Mouse (Mus musculus): ENCODE data around the gene Gtf2ird1.
"Not testable (repeated sequence)": the region's sequence is repeated elsewhere in the genome, so short reads cannot be mapped to it uniquely, and the experiment has no call there.

Gtf2ird1 gene

GRCm38 (mm10) chr5:134456503-134456962 lies at the start of gene Gtf2ird1:
Gene Gtf2ird1 (minus strand): TSS chr5:134456716.
- peak; percentile 79 for DNase-seq (ENCODE audit: low spot score)

GRCm38 (mm10) chr5:134505810-134506292 lies 49.3 kb upstream of the Gtf2ird1 start:
- DNase-seq (ENCODE audit: low spot score), result no peak

GRCm38 (mm10) chr5:134502591-134502990 lies 46.1 kb upstream of the Gtf2ird1 start:
- no peak for DNase-seq (ENCODE audit: low spot score)

- DNase-seq (ENCODE audit: low spot score), result no peak
These were observed 44.9 kb upstream of the Gtf2ird1 start for GRCm38 (mm10) chr5:134501453-134501852.

- DNase-seq (ENCODE audit: low spot score), result no peak
These were observed 44.2 kb upstream of the Gtf2ird1 start for GRCm38 (mm10) chr5:134500681-134501080.

GRCm38 (mm10) chr5:134500062-134500461 lies 43.5 kb upstream of the Gtf2ird1 start:
- DNase-seq (ENCODE audit: low spot score), result peak; percentile 62

GRCm38 (mm10) chr5:134497026-134497425 lies 40.5 kb upstream of the Gtf2ird1 start:
- DNase-seq (ENCODE audit: low spot score), result no peak

GRCm38 (mm10) chr5:134495796-134496195 lies 39.3 kb upstream of the Gtf2ird1 start:
- DNase-seq (ENCODE audit: low spot score), result no peak

- peak; percentile 93 for DNase-seq (ENCODE audit: low spot score)
These were observed 37.6 kb upstream of the Gtf2ird1 start for GRCm38 (mm10) chr5:134494142-134494541.

GRCm38 (mm10) chr5:134492956-134493355 lies 36.4 kb upstream of the Gtf2ird1 start:
- no peak for DNase-seq (ENCODE audit: low spot score)

GRCm38 (mm10) chr5:134491712-134492417 lies 35.3 kb upstream of the Gtf2ird1 start:
- peak; percentile 93 for DNase-seq (ENCODE audit: low spot score)

- no peak for DNase-seq (ENCODE audit: low spot score)
These were observed 34.7 kb upstream of the Gtf2ird1 start for GRCm38 (mm10) chr5:134491206-134491605.

- DNase-seq (ENCODE audit: low spot score), result peak; percentile 47
These were observed 33.9 kb upstream of the Gtf2ird1 start for GRCm38 (mm10) chr5:134490465-134490864.

- DNase-seq (ENCODE audit: low spot score), result peak; percentile 66
These were observed 33.1 kb upstream of the Gtf2ird1 start for GRCm38 (mm10) chr5:134489583-134489982.

- DNase-seq (ENCODE audit: low spot score), result no peak
These were observed 32.1 kb upstream of the Gtf2ird1 start for GRCm38 (mm10) chr5:134488596-134488995.

- no peak for DNase-seq (ENCODE audit: low spot score)
These were observed 31.5 kb upstream of the Gtf2ird1 start for GRCm38 (mm10) chr5:134488042-134488441.

- peak; percentile 95 for DNase-seq (ENCODE audit: low spot score)
These were observed 29.6 kb upstream of the Gtf2ird1 start for GRCm38 (mm10) chr5:134485900-134486665.

- no peak for DNase-seq (ENCODE audit: low spot score)
These were observed 28.7 kb upstream of the Gtf2ird1 start for GRCm38 (mm10) chr5:134485183-134485730.

GRCm38 (mm10) chr5:134483291-134483690 lies 26.8 kb upstream of the Gtf2ird1 start:
- DNase-seq (ENCODE audit: low spot score), result no peak

- DNase-seq (ENCODE audit: low spot score), result no peak
These were observed 25.8 kb upstream of the Gtf2ird1 start for GRCm38 (mm10) chr5:134482331-134482730.

- DNase-seq (ENCODE audit: low spot score), result not testable (repeated sequence)
These were observed 22.4 kb upstream of the Gtf2ird1 start for GRCm38 (mm10) chr5:134478886-134479285.

GRCm38 (mm10) chr5:134475686-134476085 lies 19.2 kb upstream of the Gtf2ird1 start:
- DNase-seq (ENCODE audit: low spot score), result not testable (repeated sequence)

All from retina, embryonic 14.5 days (tissue).